Mouse (Mus musculus): Measurements from ENCODE around the gene Zfp61.

DNA sequence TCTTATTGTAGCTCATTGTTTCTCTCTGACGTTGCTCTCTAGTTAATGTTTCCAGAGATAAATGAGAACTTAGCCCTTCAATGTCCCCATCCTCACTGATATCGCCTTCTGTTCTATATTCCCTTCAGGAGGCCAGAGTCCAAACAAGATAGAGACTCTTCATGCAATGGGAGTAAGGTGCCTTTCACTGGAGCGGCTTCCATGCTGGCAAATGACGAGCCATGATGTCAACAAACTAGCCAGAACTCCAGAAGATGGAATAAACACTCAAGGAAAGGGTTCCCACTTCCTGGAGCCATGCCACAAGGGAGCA lies 41.1 kb downstream of the Zfp61 start:
- TF ChIP-seq CTCF (IDR thresholded peaks at IDR 0.05; ENCODE audit: insufficient read depth, low read length) = no peak
- TF ChIP-seq POLR2A (IDR thresholded peaks at IDR 0.05; ENCODE audit: borderline replicate concordance, extremely low read depth, low read depth, low read length) = no peak
